Mouse (Mus musculus) large intestine, adult 2 months (tissue): Measurements from ENCODE around the gene Rfc2. TPM values are rescaled to one million over a fixed set of nuclear protein-coding genes. Genes with fewer than 3 reads are reported as not detected.
A peak's percentile ranks its signal among the peaks of the same experiment; 100 is the strongest.
"Not testable (repeated sequence)": the region's sequence is repeated elsewhere in the genome, so short reads cannot be mapped to it uniquely, and the experiment has no call there.

Experiments used
- DNase-seq: peaks from one replicate; pipeline ENCODE4 v3.0.0-alpha.2; 2012; ENCODE audit warnings: low read depth, low spot score
- WGBS: fragments of 180-500 bp; shearing (Covaris S2); methylation state at CpG from one replicate; pipeline ENCODE4 v1.1.7; 2018; 5-methylcytosine and 5-hydroxymethylcytosine counted together
- polyA plus RNA-seq: library from polyadenylated mRNA; depleted of rRNA; stranded (reverse); fragments of >200 nt; gene quantifications from 2 replicates; pipeline ENCODE4 v1.2.3, GENCODE M21; 2012; rRNA removed

Rfc2 gene
- polyA plus RNA-seq, 1 experiment, result 74.4 TPM

DNA sequence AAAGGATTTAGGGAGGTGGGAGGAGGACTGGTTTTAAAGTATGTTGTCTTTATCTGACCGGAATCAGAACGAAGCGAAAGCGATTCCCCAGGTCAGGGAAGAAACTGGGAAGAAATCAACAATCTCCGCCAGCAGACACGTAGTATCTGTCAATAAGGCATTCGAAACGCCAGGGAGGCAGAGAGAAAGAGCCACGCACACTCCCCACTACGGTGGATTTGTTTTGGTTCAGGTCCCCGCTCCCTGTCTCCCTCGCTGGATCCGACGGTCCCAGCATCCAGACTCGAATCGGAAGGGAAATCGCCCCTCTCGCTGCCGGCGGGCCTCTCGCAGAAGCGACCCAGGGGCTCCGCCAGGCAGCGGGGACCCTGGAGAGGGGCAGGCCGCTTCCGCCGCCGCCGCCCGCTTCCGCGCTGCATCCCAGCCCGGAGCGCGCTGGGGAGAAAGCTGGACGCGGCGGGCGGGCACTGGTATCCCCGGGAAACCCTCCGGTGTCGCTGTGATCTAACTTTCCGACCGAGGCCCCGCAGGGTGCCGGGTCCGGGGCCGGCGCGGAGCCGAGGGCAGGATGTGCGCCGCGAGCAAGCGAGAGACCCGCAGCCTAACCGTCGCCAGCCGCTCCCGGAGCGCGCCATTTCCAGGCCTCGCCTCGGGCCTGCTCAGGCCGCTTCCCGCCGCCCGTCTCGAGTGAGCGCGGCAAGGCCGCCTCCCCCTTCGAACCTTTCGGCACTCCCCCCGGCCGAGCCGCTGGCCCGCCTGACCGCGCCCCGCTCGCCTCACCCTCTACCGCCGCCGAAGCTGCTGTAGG lies 57.5 kb downstream of the Rfc2 start:
- under 1% methylated on average over 79 of the region's 85 CpGs for WGBS
- no peak for DNase-seq

DNA sequence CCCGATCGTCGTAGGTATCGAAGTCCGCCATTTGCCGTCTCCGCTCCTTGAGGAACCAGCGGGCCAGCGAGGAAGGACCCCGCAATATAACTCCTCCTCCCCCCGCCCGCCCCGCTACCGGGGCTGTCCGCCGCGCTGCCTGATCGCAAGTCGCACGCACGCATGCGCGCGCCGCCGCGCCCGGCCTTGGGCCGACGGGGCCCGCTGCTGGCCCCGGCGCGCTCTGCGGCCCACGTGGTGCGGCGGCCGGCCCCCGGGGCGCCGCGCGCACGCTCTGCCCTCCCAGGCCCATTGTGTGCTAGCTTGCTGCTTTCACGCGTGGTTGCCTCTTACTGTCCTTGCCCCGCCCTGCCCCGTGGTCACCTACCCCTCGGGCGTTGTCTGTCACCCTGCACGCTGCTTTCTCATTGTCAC lies 58.1 kb downstream of the Rfc2 start, which contains the start of gene Eif4h:
TSS of gene Eif4h (minus strand) at position 222 of the 414 bp plus-strand sequence.
- DNase-seq, result peak; percentile 59
- 1% methylated on average over 52 of the region's 52 CpGs for WGBS

DNA sequence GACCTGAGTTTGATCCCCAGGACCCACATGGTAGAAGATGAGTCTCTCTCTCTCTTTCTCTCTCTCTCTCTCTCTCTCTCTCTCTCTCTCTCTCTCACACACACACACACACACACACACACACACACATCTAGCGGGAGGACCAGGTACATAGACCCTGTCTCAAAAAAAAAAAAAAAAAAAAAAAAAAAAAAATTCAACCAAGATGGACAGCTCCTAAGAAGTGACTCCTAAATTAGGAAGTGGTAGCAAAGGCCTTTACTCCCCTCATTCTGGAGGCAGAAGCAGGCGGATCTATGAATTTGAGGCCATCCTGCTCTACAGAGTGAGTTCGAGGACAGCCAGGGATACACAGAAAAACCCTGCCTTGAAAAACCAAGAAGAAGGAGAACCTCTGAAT lies 59.2 kb downstream of the Rfc2 start:
- no peak for DNase-seq
- WGBS, result 93% methylated on average over 3 of the region's 3 CpGs

DNA sequence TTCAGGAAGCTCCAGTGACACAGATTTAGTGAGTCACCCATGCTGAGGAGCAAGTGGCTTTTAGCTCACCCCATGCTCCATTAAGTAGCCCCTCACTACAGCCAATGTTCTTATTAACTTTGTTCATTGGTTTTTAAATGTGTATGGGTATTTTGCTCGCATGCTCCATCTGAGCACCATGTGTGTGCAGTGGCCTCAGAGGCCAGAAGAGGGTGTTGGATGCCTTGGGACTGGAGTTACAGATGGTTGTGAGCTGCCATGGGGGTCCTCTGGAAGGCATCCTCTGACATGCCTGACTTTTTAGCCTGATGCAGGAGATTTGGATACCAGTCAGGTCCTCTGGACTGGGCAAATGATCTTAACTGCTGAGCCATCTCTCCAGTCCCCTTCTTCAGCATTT lies 63.0 kb downstream of the Rfc2 start:
- WGBS, result 94% methylated on average over 1 of the region's 1 CpGs
- no peak for DNase-seq

DNA sequence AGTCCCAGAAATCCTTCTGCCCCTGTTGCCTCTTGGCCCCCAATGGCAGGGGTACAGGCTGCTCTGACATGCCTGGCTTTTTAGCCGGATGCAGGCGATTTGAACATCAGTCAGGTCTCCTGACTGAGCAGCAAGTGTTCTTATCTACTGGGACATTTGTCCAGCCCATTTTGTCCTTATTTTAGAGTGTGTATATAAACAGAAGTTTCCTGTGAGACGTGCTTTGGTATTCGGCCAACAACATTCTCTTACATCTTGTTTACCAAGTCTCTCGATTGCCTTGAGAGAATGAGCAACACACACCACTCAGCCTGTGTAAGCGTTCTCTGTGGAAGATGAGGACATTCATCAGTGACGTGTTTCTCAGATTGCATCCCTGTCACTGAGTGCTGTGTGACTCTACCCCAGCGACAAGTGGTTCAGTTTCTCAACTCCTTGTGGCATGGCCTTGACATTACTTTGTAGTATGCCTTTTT lies 63.5 kb downstream of the Rfc2 start:
- DNase-seq, result no peak
- 20% methylated on average over 8 of the region's 8 CpGs for WGBS

DNA sequence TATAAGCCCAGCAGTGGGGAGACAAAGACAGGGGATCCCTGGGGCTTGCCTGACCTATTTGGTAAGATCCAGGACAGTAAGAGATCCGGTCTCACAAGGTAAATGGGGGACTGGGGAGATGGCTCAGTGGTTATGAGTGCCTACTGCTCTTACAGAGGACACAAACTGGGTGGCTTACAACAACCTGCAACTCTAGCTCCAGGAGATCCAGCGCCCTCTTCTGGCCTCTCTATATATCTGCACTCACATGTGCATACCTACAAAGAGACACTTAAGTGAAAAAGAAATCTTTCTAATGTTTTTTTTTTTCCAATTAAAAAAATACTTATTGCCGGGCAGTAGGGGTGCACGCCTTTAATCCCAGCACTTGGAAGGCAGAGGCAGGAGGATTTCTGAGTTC lies 65.3 kb downstream of the Rfc2 start:
- no peak for DNase-seq
- 76% methylated on average over 4 of the region's 4 CpGs for WGBS

DNA sequence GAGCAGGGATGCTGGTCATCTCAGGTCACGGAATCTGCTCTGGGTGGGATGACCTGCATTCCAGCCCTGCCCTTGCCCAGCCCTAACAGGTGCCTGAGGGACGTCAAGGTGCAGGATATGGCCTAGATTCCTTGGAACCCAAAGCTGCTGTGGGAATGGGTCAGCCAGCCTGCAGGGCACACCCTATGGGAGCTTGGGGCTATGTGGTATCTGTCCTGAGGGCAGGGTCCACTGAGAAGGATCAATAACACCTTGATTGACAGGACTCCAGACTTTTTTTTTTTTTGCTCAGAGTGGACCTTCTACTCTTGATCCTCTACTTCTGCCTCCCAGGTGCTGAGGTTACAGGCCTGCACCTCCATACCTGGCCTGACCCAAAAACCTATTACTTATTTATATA lies 66.2 kb downstream of the Rfc2 start:
- WGBS, result 49% methylated on average over 2 of the region's 2 CpGs
- no peak for DNase-seq

DNA sequence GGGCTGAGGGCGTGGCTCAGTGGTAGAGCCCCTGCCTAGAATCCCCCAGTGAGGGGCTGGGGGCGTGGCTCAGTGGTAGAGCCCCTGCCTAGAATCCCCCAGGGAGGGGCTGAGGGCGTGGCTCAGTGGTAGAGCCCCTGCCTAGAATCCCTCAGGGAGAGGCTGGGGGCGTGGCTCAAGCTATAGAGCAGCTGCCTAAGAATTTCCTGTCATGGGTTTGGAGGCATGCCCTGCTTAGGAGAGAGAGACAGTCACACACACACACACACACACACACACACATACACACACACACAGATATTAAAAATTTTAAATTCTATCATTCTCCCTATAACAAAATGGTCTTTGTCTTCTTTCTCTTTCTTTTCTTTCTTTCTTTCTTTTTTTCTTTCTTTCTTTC lies 67.8 kb downstream of the Rfc2 start:
- WGBS, result 68% methylated on average over 4 of the region's 4 CpGs
- DNase-seq, result not testable (repeated sequence)

DNA sequence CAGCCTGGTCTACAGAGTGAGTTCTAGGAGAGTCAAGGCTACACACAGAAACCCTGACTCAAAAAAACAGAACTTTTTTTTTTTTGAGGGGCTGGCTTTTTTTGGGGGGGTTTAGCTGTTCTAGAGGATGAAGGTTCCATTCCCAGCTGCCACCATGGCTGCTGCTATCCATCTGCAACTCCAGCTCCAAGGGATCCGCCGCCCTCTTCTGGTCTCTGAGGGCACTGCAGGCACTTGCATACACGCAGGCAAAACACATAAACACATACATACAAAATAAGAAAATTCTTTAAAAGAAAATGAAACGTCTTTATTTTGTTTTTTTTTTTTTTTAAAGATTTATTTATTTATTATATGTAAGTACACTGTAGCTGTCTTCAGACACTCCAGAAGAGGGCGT lies 69.8 kb downstream of the Rfc2 start:
- 57% methylated on average over 5 of the region's 5 CpGs for WGBS
- no peak for DNase-seq

Other genes with a start within 250 kb of the Rfc2 start
- 52.5 and 57.9 TPM in 2 replicates for gene Gtf2ird1, start 124.7 kb upstream of the Rfc2 start, polyA plus RNA-seq
- 34.0 and 42.1 TPM in 2 replicates for gene Clip2, start 28.9 kb upstream of the Rfc2 start, polyA plus RNA-seq
- 1.4 and 2.9 TPM in 2 replicates for gene Syna, start 21.2 kb upstream of the Rfc2 start, polyA plus RNA-seq
- 12.9 TPM in 2 replicates for gene Lat2, start 33.7 kb downstream of the Rfc2 start, polyA plus RNA-seq
- 246 and 261 TPM in 2 replicates for gene Eif4h, start 58.1 kb downstream of the Rfc2 start, polyA plus RNA-seq
- 5.4 and 7.1 TPM in 2 replicates for gene Limk1, start 107.2 kb downstream of the Rfc2 start, polyA plus RNA-seq
- 25.6 and 28.5 TPM in 2 replicates for gene Eln, start 166.0 kb downstream of the Rfc2 start, polyA plus RNA-seq